Mouse (Mus musculus) olfactory bulb, adult 2 months (tissue): ENCODE data around the gene Gm5244.

Experiments
- CTCF ChIP-seq: fragments of 200-500 bp; IDR thresholded peaks from 2 replicates; pipeline ENCODE4 v1.5.1; 2012; ENCODE audit warnings: low read depth, mild to moderate bottlenecking, low read length, moderate library complexity; ENCODE audit not compliant: insufficient read depth
- POLR2A ChIP-seq: fragments of 200-500 bp; IDR thresholded peaks from 2 replicates; pipeline ENCODE4 v1.6.1; 2012; ENCODE audit warnings: mild to moderate bottlenecking, low read depth, low read length, moderate library complexity; ENCODE audit not compliant: insufficient read depth

GRCm38 (mm10) chr19:12883555-12883954 is 37.1 kb downstream of the Gm5244 start, which contains the start of gene Olfr1445:
- TF ChIP-seq CTCF (no peak), POLR2A (no peak)
